Mouse (Mus musculus) macrophage (primary cell): ENCODE data around the gene Idh3a. TPM values are rescaled to one million over a fixed set of nuclear protein-coding genes. Genes with fewer than 3 reads are reported as not detected.

Experiments
- H3K27ac ChIP-seq: fragments of 350-480 bp; formaldehyde crosslinking; 2 replicates; pipeline ENCODE4 v1.9.0; 2021
- H3K36me3 ChIP-seq: fragments of 350-480 bp; formaldehyde crosslinking; 2 replicates; pipeline ENCODE4 v1.9.0; 2021; ENCODE audit errors: inconsistent target
- H3K4me3 ChIP-seq: fragments of 350-480 bp; formaldehyde crosslinking; 2 replicates; pipeline ENCODE4 v1.9.0; 2021; ENCODE audit errors: inconsistent target
- H3K79me2 ChIP-seq: fragments of 350-480 bp; formaldehyde crosslinking; 2 replicates; pipeline ENCODE4 v1.9.0; 2021; ENCODE audit errors: inconsistent target
- WGBS: methylation state at CpG from one replicate; pipeline ENCODE4 v1.1.7; 2026; ENCODE audit warnings: inconsistent platforms; ENCODE audit not compliant: missing documents; 5-methylcytosine and 5-hydroxymethylcytosine counted together
- polyA plus RNA-seq: library from polyadenylated mRNA; stranded (reverse); fragments of 250-400 nt; gene quantifications from 3 replicates; pipeline ENCODE4 v1.2.4, GENCODE M21; 2018; ENCODE audit warnings: inconsistent platforms

Idh3a gene
- polyA plus RNA-seq, 1 experiment from 2014 or later: 20.5 TPM

DNA sequence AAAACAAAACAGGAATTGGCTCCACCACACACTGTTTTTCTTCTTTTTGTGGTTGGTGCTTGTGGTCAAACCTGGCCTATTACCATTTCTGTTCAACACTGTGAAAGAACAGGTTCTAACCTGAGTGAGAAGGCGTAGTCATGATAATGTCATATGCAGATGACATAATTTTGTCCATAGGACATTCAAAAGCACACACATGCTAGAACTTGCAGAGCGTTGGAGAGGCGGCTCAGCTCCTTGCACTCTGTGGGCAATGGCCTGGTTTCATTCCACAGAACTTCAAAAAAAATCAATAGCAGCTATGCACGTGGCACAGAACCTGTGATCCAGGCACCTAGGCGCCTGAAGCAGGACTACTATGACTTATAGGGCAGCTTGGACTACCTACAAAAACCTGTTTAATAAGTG, 26.7 kb downstream of the Idh3a start:
- 77% methylated on average over 5 of the region's 5 CpGs for WGBS
- Histone ChIP-seq H3K27ac (no peak overlapping the region), H3K4me3 (no peak overlapping the region), H3K79me2 (no peaks in the 10 kb centered on the region), H3K36me3 (no peaks in the 10 kb centered on the region)

DNA sequence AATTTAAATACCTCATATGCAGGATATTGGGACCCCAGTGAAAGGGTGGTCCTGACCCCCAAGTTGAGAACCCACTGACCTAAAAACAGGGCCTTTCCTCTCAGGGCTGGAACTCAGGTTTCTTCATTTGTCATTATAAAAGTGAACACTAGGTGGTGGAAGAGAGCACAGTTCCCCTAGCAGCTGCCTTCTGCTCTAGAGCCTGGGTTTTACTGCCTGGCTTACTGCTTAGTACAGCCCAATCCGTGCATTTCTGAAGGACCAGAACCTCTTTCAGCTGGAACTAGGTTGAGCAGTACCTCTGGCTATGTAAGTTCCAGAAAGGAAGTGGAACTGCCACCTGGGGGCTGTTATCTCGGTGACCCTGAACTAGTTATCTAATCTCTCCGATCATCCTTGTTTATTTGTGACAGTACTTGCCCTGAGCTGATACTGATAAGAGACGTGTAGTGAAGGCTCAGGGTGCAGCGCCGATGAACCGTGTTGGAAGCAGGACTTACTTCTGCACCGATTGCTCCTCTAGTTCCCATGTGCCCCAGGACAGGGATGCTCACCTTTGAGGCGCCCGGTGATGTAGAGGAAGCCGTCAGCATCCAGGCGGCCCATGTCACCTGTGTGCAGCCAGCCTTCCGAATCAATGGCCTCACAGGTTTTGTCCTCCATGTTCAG, 28.2 kb downstream of the Idh3a start:
- 58% methylated on average over 13 of the region's 13 CpGs for WGBS

DNA sequence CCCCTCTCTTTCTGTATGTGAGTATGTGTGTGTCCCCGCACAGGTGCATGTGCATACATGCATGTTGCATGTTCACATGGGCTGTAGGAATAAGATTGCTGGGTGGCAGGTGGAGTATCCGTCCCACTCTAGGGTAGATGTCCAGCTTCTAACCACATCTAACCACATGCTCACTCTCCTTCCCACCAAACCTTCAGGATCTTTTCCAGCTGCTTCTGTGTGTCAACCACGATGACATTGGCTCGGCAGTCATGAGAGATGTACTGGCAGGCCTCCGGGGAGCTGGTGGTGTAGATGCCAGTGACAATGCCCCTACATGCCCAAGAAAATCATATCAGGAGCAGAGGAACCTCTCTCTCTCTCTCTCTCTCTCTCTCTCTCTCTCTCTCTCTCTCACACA, 41.1 kb downstream of the Idh3a start:
- Histone ChIP-seq H3K79me2 (no peaks in the 10 kb centered on the region), H3K36me3 (no peaks in the 10 kb centered on the region), H3K4me3 (no peak overlapping the region), H3K27ac (no peak overlapping the region)
- 75% methylated on average over 5 of the region's 5 CpGs for WGBS

More for the DNA sequence above, 28.2 kb downstream of the Idh3a start:
- no peak overlapping the region for H3K27ac ChIP-seq
- H3K36me3 ChIP-seq: no peaks in the 10 kb centered on the region
- H3K79me2 ChIP-seq: no peaks in the 10 kb centered on the region
- H3K4me3 ChIP-seq: no peak overlapping the region

DNA sequence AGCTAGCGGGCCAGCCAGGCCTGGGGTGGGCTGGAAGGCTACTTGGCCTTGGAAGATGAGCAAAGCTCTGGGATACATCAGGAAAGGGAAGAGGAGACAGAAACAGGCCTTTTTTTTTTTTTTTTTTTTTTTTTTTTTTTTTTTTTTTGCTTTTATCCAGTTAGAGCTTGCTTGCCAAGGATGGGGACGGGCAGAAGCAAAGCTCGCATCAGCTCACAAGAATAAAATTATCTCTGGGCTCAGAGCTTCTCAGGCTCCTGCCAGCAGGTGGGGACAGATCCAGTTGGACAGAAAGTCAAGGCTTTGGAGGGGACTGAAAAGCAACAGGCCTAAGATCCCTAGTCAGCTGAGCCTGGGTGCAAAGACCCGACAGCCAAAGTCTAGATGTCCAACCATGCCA, 42.6 kb downstream of the Idh3a start:
- WGBS: 100% methylated on average over 2 of the region's 4 CpGs
- Histone ChIP-seq H3K36me3 (no peaks in the 10 kb centered on the region), H3K4me3 (no peak overlapping the region), H3K79me2 (no peaks in the 10 kb centered on the region), H3K27ac (no peak overlapping the region)

DNA sequence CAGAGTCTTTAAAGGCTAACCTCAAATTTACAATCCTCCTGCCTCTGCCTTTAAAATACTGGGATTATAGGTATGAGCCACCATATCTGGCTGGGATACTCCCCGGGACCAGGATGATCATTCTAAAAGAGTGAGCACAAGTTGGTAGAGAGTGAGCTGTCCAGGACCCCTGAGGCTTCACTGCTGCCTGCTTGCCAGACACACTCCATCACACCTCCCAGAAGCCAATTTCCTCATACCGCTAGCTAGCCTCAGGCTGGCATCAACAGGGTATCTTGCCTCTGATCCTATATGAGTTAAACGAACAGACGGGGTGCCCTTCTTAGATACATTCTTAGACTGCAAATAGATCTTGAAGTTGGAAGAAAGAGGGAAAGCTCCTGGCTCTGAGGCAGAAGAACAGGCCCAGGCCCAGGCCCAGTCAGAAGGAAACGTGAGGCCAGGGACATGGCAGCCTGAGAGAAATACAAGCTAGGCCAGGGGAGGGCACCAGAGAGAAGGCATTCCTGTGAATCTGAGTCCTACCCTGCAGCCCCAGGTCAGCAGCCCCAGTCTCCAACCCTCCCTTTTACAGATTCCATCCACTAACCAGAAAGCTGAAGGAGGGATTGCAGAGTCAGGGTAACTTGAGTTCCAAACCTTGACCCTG, 43.6 kb downstream of the Idh3a start:
- Histone ChIP-seq H3K27ac (no peak overlapping the region), H3K4me3 (no peak overlapping the region), H3K79me2 (no peaks in the 10 kb centered on the region), H3K36me3 (no peaks in the 10 kb centered on the region)
- 89% methylated on average over 5 of the region's 5 CpGs for WGBS

DNA sequence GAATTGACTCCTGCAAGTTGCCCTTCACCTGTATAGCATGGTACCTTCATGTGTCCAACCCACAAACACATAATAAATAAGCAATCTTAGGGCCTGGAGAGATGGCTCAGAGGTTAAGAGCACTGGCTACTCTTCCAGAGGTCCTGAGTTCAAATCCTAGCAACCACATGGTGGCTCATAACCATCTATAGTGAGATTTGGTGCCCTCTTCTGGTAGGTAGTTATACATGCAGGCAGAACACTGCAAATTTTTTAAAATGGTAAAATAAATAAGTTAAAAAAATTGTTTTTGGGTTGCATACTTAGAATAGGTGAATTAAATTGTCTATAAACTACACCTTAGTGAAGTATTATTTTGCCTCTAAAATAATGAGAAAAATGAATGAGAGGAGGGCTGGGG, 44.8 kb downstream of the Idh3a start:
- Histone ChIP-seq H3K27ac (no peak overlapping the region), H3K36me3 (no peaks in the 10 kb centered on the region), H3K4me3 (no peak overlapping the region), H3K79me2 (no peaks in the 10 kb centered on the region)

DNA sequence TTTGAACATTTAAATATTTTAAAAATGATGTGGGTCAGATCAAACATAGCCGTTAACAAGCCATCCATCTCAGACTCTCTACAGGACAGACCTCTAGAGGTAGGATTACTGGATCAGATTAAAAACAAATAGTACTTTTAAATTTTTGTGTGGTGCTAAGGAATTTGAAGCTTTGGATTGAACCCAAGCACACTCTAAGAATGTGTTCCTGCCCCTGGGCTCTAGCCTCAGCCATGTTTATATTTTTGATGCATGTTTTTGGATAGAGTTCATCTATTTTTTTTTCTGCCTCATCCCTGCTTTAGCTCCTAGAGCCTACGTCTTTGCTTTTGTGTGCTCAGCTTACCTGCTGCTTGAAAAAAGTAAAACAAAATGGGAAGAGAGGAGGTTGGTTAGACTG, 47.3 kb downstream of the Idh3a start:
- Histone ChIP-seq H3K36me3 (no peaks in the 10 kb centered on the region), H3K27ac (no peak overlapping the region), H3K79me2 (no peaks in the 10 kb centered on the region), H3K4me3 (no peak overlapping the region)
- WGBS: 100% methylated on average over 2 of the region's 2 CpGs

DNA sequence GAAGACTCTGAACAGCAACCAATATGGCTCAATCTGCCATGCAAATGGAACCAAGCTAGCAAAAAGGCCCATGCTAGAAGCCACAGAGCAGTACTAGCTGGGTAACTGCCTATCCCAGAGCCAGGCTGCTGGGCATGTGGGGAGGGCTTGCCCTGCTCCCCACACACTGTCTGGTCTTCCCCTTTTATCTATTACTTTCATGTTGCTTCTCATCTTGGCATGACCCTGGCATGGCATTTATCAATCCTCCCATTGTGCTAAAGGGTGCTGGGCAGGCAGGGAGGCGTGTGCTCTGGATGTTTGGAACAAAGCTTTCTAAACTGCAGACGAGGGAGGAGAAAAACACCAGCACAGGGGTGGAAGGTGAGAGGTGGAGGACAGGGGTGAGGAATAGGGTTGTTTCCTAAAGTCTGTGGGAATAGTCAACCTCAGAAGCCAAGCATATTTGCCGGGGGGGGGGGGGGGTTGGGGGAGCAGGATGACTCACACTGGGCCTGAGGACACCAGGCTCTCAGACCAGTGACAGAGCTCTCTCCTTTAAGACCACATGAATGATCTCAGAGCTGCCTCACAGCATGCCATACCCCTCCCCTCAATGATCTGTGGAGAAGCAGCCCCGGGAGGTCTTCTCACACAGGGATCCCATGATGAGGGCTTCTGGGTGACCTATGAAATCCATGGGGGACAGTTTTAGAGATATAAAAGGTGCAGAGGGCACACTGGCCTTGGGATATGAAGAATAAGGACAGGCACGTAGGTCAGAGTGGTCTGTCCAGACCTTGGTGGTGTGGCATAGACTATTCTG, 51.6 kb downstream of the Idh3a start:
- WGBS: 70% methylated on average over 5 of the region's 5 CpGs
- no peak overlapping the region for H3K27ac ChIP-seq
- H3K36me3 ChIP-seq: no peaks in the 10 kb centered on the region
- no peak overlapping the region for H3K4me3 ChIP-seq
- H3K79me2 ChIP-seq: no peaks in the 10 kb centered on the region

DNA sequence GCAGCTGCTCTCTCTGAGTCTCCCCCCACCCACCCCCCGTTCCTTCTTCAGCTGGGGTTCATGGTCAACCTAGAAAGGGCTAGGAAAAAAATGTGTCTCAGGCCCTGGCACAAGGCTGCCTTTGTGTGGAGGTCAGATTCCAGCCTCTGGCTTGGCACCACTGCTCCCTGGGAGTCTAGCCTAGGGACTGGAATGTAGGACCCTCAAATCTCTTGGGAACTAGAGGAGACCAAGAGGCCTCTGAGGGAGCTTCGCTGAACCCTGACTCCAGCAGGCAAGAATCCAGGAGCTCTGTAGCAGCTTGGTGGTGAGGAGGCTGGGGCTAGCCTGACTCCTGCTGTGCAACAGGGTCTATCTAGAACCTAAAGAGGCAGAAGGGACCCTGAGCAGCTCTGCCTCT, 53.1 kb downstream of the Idh3a start:
- H3K4me3 ChIP-seq: no peak overlapping the region
- H3K27ac ChIP-seq: no peak overlapping the region
- H3K36me3 ChIP-seq: no peaks in the 10 kb centered on the region
- H3K79me2 ChIP-seq: no peaks in the 10 kb centered on the region
- WGBS: 82% methylated on average over 2 of the region's 2 CpGs

DNA sequence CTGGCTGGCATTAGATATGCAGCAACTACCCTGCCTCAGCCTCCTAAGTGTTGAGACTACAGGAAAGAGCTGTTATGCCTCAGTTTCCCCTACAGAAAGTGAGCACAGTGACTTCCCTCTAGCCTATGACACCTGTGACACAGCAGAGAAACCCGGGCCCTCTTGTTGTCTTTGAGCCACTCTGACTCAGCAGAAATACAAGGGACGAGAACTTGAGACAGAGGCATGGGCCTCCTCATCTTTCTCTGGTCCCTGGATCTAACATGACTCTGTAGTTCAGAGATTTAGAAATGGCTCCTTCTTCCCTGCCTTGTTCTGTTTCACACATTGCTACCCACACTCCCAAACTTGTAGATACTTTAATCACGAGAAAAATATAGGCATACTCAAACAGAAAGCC, 55.4 kb downstream of the Idh3a start:
- WGBS: 67% methylated on average over 3 of the region's 3 CpGs
- H3K27ac ChIP-seq: no peak overlapping the region
- no peak overlapping the region for H3K4me3 ChIP-seq
- H3K36me3 ChIP-seq: no peaks in the 10 kb centered on the region
- no peaks in the 10 kb centered on the region for H3K79me2 ChIP-seq

DNA sequence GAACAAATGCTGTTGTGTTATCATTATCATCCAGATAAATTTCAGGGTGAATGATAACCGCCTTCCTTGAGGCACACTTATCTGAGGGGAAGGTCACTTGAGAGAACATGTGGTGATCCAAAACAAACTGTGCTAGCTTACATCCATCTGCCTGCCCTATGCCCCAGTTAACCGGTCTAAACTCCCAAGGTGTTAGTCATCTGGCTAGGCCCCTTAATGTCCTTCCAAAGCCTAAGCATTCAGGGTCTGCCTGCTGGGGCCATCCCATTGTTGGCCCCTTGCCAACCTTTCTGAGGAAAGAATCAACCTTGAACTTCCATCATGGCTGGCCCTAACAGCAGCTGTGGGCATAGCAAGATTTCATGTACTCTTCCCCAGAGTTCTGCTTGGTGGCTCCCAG, 56.0 kb downstream of the Idh3a start:
- 90% methylated on average over 2 of the region's 2 CpGs for WGBS
- Histone ChIP-seq H3K79me2 (no peaks in the 10 kb centered on the region), H3K27ac (no peak overlapping the region), H3K36me3 (no peaks in the 10 kb centered on the region), H3K4me3 (no peak overlapping the region)

DNA sequence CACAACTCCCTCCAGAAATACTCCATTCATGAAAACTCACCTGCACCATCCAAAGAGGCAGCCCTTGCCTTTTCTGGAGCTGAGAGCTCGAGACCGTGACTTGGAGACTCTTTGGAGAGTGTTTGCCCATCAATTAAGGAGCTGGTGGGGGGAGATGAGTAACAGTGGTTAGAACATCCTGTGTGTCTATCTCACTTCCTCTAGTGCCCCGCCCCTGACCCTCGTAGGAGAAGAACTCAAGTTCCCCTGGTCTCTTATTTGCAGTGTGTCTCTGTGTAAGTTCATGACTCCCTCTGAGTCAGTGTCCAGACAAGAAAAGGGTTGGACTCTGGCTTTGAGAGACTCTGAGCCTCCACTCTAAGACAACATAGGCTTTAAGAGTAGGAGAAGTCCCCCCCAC, 56.4 kb downstream of the Idh3a start:
- H3K36me3 ChIP-seq: no peaks in the 10 kb centered on the region
- no peaks in the 10 kb centered on the region for H3K79me2 ChIP-seq
- 24% methylated on average over 4 of the region's 4 CpGs for WGBS
- no peak overlapping the region for H3K27ac ChIP-seq
- H3K4me3 ChIP-seq: no peak overlapping the region

DNA sequence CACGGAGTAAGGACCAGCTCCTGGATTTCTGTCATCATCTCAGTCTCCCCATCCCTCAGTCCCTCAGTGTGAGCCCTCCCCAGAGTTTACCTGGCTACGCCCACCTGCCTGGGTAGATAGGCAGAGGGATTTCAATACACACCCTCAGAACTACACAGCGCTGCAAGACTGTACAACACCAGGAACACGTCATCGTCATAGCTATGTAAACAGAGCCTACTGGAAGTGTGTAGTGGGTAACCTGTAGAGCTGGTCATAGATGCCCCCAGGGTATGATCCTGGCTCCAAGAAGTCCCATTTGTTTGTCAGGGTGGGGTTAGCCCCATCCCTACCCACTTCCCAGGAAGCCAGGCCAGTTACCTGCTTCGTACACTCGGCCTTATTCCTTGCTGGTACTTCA, 57.0 kb downstream of the Idh3a start:
- no peak overlapping the region for H3K4me3 ChIP-seq
- no peaks in the 10 kb centered on the region for H3K36me3 ChIP-seq
- 91% methylated on average over 6 of the region's 7 CpGs for WGBS
- no peak overlapping the region for H3K27ac ChIP-seq
- H3K79me2 ChIP-seq: no peaks in the 10 kb centered on the region

DNA sequence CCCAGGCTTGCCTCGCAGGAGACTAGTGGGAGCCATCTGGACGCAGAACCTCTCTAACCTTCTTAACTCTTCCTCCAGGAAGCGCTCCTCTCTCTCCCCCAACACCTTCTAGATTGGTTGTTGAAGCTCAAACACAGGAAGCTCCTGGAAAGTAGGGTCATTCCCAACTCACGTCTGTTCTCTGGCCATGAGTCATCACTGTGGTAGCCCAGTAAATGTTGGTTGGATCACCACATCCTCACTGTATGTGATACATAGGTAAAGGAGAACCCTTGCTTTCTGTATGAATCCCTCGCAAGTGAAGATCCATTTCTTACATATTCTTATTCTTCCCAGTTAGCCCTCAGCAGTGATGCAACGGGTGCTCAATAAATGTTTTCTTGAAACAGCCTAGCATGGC, 59.4 kb downstream of the Idh3a start:
- 68% methylated on average over 6 of the region's 6 CpGs for WGBS
- no peaks in the 10 kb centered on the region for H3K79me2 ChIP-seq
- no peak overlapping the region for H3K4me3 ChIP-seq
- H3K27ac ChIP-seq: no peak overlapping the region
- no peaks in the 10 kb centered on the region for H3K36me3 ChIP-seq

DNA sequence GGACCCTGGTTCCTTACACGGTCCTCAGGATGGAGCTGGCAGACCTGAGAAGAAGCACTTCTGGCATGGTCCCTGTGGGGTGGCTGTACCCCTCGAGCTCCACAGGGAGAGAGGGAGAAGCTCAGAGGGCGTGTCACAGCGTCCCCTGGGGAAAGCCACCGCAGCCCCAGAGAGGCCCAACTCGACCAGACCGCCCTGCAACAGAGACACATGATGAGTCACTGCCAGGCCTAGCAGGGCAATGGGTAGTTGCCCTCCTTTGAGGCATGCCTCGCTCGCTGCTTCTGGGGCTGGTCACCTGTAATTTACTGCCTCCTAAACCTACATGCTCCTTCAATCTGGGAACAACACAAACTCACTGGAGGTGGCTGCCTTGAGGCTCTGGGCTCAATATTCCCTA, 60.1 kb downstream of the Idh3a start:
- Histone ChIP-seq H3K36me3 (no peaks in the 10 kb centered on the region), H3K27ac (no peak overlapping the region), H3K4me3 (no peak overlapping the region), H3K79me2 (no peaks in the 10 kb centered on the region)
- WGBS: 73% methylated on average over 9 of the region's 9 CpGs
